Mouse (Mus musculus): ENCODE data around the gene Gm20479.

DNA sequence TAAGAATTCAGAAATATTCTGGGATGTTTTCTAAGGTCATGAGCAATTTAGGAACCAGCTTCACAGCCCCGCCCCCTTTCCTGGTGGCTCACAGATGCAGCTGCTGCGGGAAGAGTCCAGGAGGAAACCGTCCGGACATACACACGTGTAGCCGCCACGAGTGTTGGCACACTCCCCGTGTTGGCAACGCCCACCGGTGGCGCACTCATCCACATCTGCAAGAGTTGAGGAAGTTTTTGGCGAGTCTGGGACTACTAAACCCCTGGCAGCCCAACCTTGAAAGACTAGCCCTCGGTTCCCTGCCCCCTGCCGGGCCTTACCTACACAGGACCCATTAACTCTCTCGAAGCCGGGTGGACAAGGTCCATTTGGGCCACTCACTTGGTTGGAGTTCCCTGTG lies 28.6 kb downstream of the Gm20479 start:
- TF ChIP-seq CTCF (IDR thresholded peaks at IDR 0.05; ENCODE audit: extremely low read depth, insufficient read length, insufficient replicate concordance, low read depth, low read length): no peak
- no peak for TF ChIP-seq POLR2A (IDR thresholded peaks at IDR 0.05; ENCODE audit: low read depth, low read length)
